Mouse (Mus musculus): ENCODE data around the gene Clcn3.

DNA sequence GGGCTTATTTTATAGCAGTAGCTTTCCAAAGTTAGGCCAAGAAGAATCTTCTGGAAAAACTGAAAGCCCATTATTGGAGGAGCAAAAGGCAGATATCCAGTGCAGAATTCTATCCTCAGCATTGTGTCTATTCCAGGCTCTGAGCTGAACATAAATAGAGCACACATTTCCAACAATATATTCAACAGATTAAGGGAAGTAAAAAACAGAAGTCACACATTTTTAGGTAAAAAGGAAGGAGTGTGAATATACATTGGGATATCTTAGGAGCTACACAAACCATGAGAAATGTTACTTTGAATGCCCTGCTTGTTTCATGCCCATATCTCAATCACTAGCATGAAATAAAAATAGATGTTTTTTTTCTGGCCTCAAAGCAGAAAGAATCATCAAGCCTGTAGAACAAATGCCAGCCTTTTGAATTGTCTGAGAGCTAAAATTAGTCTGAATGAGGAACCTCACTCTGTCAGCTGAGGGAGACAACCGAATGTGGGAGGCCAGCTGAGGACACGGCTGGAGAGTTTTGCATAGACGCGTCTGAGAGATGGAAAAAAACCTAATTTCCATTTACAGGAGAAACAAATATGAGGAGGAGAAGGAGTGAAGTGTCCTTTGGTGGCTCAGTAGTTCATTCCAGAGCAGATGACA lies 115.5 kb downstream of the Clcn3 start:
- TF ChIP-seq GATA1 (IDR thresholded peaks at IDR 0.05; ENCODE audit: borderline replicate concordance, low read length) (no peak), FLI1 (IDR thresholded peaks at IDR 0.05; ENCODE audit: low read length) (no peak)

Data from megakaryocyte, embryonic 14.5 days (primary cell).